Mouse (Mus musculus) midbrain, embryonic 11.5 days (tissue): ENCODE data around the gene Mrpl39. TPM values are rescaled to one million over a fixed set of nuclear protein-coding genes. Genes with fewer than 3 reads are reported as not detected.

Source experiments
- ATAC-seq: fragments of 200-750 bp; cut with Nextera tagmentation; 2 replicates; pipeline ENCODE4 v1.8.0; 2017; ENCODE audit warnings: moderate TSS enrichment, moderate library complexity; ENCODE audit not compliant: low FRiP score
- DNase-seq: peaks from one replicate; pipeline ENCODE4 v3.0.0; 2015; ENCODE audit warnings: low spot score; ENCODE audit errors: missing footprints
- H3K27ac ChIP-seq: fragments of 300-500 bp; sonication (generic); 2 replicates; pipeline ENCODE4 v1.5.1; 2014; ENCODE audit warnings: low read depth, low read length
- H3K27me3 ChIP-seq: fragments of 300-500 bp; sonication (generic); 2 replicates; pipeline ENCODE4 v1.6.1; 2014; ENCODE audit warnings: mild to moderate bottlenecking, low read length, moderate library complexity, mixed read lengths; ENCODE audit not compliant: control insufficient read depth, insufficient read depth
- H3K36me3 ChIP-seq: fragments of 300-500 bp; sonication (generic); 2 replicates; pipeline ENCODE4 v1.6.1; 2014; ENCODE audit warnings: mild to moderate bottlenecking, low read length, moderate library complexity, mixed read lengths; ENCODE audit not compliant: control insufficient read depth, insufficient read depth
- H3K4me1 ChIP-seq: fragments of 300-500 bp; sonication (generic); 2 replicates; pipeline ENCODE4 v1.6.1; 2014; ENCODE audit warnings: low read length; ENCODE audit not compliant: control insufficient read depth, insufficient read depth
- H3K4me2 ChIP-seq: fragments of 300-500 bp; sonication (generic); 2 replicates; pipeline ENCODE4 v1.6.1; 2014; ENCODE audit warnings: mild to moderate bottlenecking, moderate library complexity
- H3K4me3 ChIP-seq: fragments of 300-500 bp; sonication (generic); 2 replicates; pipeline ENCODE4 v1.5.1; 2014; ENCODE audit warnings: low read depth, low read length
- H3K9ac ChIP-seq: fragments of 300-500 bp; sonication (generic); 2 replicates; pipeline ENCODE4 v1.6.1; 2014; ENCODE audit warnings: low read length
- H3K9me3 ChIP-seq: fragments of 300-500 bp; sonication (generic); 2 replicates; pipeline ENCODE4 v1.6.1; 2016; ENCODE audit warnings: low read length; ENCODE audit not compliant: control insufficient read depth
- WGBS: fragments of 180-500 bp; shearing (Covaris S2); extraction: QIAGEN DNeasy Blood & Tissue Kit; methylation state at CpG from one replicate; pipeline ENCODE4 v1.1.7; 2014; 5-methylcytosine and 5-hydroxymethylcytosine counted together
- polyA plus RNA-seq: library from polyadenylated mRNA; unstranded; fragments of >200 nt; fragmentation: Nextera tagmentation; extraction: Ambion mirVana; gene quantifications from 2 replicates; pipeline ENCODE4 v1.2.1, GENCODE M21; 2014

Mrpl39 gene
- polyA plus RNA-seq, 1 experiment from 2014 or later, result 60.4 TPM

GRCm38 (mm10) chr16:84716724-84717617 is 18.6 kb downstream of the Mrpl39 start:
- Histone ChIP-seq H3K27ac (no peak overlapping the region), H3K27me3 (no peaks in the 10 kb centered on the region), H3K9me3 (no peaks in the 10 kb centered on the region), H3K36me3 (peaks cover 5% of the 10 kb centered on the region; the same call in 1 of the 2 replicates), H3K4me1 (no peaks in the 10 kb centered on the region), H3K4me2 (no peak overlapping the region), H3K9ac (no peak overlapping the region), H3K4me3 (no peak overlapping the region)
- ATAC-seq (no peak), DNase-seq (no peak)
- WGBS, result 92% methylated on average over 13 of the region's 13 CpGs

- Histone ChIP-seq H3K4me1 (no peaks in the 10 kb centered on the region), H3K4me3 (no peak overlapping the region), H3K27me3 (no peaks in the 10 kb centered on the region), H3K9ac (no peak overlapping the region), H3K4me2 (no peak overlapping the region), H3K27ac (no peak overlapping the region), H3K36me3 (no peaks in the 10 kb centered on the region; the same call in 1 of the 2 replicates), H3K9me3 (no peaks in the 10 kb centered on the region)
- WGBS, result 93% methylated on average over 7 of the region's 7 CpGs
- DNase-seq, result no peak
- ATAC-seq, result no peak
Measured at GRCm38 (mm10) chr16:84716197-84716596, 19.3 kb downstream of the Mrpl39 start.

GRCm38 (mm10) chr16:84714978-84715377 is 20.6 kb downstream of the Mrpl39 start:
- H3K9me3 ChIP-seq, result no peaks in the 10 kb centered on the region
- 95% methylated on average over 6 of the region's 6 CpGs for WGBS
- H3K27ac ChIP-seq, result no peak overlapping the region
- ATAC-seq, result no peak
- no peak overlapping the region for H3K4me2 ChIP-seq
- no peak overlapping the region for H3K9ac ChIP-seq
- no peaks in the 10 kb centered on the region for H3K27me3 ChIP-seq
- DNase-seq, result no peak
- no peaks in the 10 kb centered on the region for H3K36me3 ChIP-seq
- no peaks in the 10 kb centered on the region for H3K4me1 ChIP-seq
- no peak overlapping the region for H3K4me3 ChIP-seq

GRCm38 (mm10) chr16:84713926-84714325 is 21.6 kb downstream of the Mrpl39 start:
- H3K27ac ChIP-seq, result no peak overlapping the region
- H3K36me3 ChIP-seq, result no peaks in the 10 kb centered on the region
- H3K9me3 ChIP-seq, result no peaks in the 10 kb centered on the region
- no peak overlapping the region for H3K9ac ChIP-seq
- no peak overlapping the region for H3K4me2 ChIP-seq
- ATAC-seq (no peak), DNase-seq (peak; percentile 23)
- 92% methylated on average over 4 of the region's 4 CpGs for WGBS
- no peak overlapping the region for H3K4me3 ChIP-seq
- no peaks in the 10 kb centered on the region for H3K4me1 ChIP-seq
- no peaks in the 10 kb centered on the region for H3K27me3 ChIP-seq

- no peaks in the 10 kb centered on the region for H3K36me3 ChIP-seq
- no peak overlapping the region for H3K4me2 ChIP-seq
- no peaks in the 10 kb centered on the region for H3K27me3 ChIP-seq
- WGBS, result 89% methylated on average over 4 of the region's 4 CpGs
- H3K4me3 ChIP-seq, result no peak overlapping the region
- ATAC-seq (no peak), DNase-seq (no peak)
- H3K9me3 ChIP-seq, result no peaks in the 10 kb centered on the region
- H3K4me1 ChIP-seq, result no peaks in the 10 kb centered on the region
- H3K27ac ChIP-seq, result no peak overlapping the region
- H3K9ac ChIP-seq, result no peak overlapping the region
Measured at GRCm38 (mm10) chr16:84713156-84713555, 22.4 kb downstream of the Mrpl39 start.

- ATAC-seq, result no peak
Measured at GRCm38 (mm10) chr16:84708649-84709048, 26.9 kb downstream of the Mrpl39 start.

GRCm38 (mm10) chr16:84707802-84708201 is 27.7 kb downstream of the Mrpl39 start:
- Histone ChIP-seq H3K4me1 (no peaks in the 10 kb centered on the region; the same call in 1 of the 2 replicates), H3K4me2 (no peak overlapping the region), H3K9ac (no peak overlapping the region), H3K27ac (no peak overlapping the region), H3K9me3 (no peaks in the 10 kb centered on the region), H3K4me3 (no peak overlapping the region), H3K27me3 (peaks cover 3% of the 10 kb centered on the region), H3K36me3 (no peaks in the 10 kb centered on the region)
- ATAC-seq (no peak), DNase-seq (no peak)
- 76% methylated on average over 4 of the region's 4 CpGs for WGBS

More at GRCm38 (mm10) chr16:84708649-84709048, 26.9 kb downstream of the Mrpl39 start:
- WGBS, result 78% methylated on average over 2 of the region's 2 CpGs
- Histone ChIP-seq H3K4me1 (no peaks in the 10 kb centered on the region), H3K27me3 (peaks cover 2% of the 10 kb centered on the region; the same call in 1 of the 2 replicates), H3K4me2 (no peak overlapping the region), H3K27ac (no peak overlapping the region), H3K9me3 (no peaks in the 10 kb centered on the region), H3K4me3 (no peak overlapping the region), H3K36me3 (no peaks in the 10 kb centered on the region), H3K9ac (no peak overlapping the region)
- DNase-seq, result no peak

- Histone ChIP-seq H3K27me3 (peaks cover 5% of the 10 kb centered on the region), H3K27ac (no peak overlapping the region), H3K9me3 (no peaks in the 10 kb centered on the region), H3K4me3 (no peak overlapping the region), H3K9ac (no peak overlapping the region), H3K4me1 (no peaks in the 10 kb centered on the region; the same call in 1 of the 2 replicates), H3K36me3 (no peaks in the 10 kb centered on the region), H3K4me2 (no peak overlapping the region)
- DNase-seq (no peak), ATAC-seq (no peak)
- WGBS, result 83% methylated on average over 6 of the region's 6 CpGs
Measured at GRCm38 (mm10) chr16:84706571-84706970, 29.0 kb downstream of the Mrpl39 start.

- H3K27ac ChIP-seq, result no peak overlapping the region
Measured at GRCm38 (mm10) chr16:84705507-84705906, 30.0 kb downstream of the Mrpl39 start.

More at GRCm38 (mm10) chr16:84705507-84705906, 30.0 kb downstream of the Mrpl39 start:
- Histone ChIP-seq H3K4me1 (no peaks in the 10 kb centered on the region; the same call in 1 of the 2 replicates), H3K9ac (no peak overlapping the region), H3K4me3 (no peak overlapping the region), H3K36me3 (no peaks in the 10 kb centered on the region), H3K27me3 (peaks cover 5% of the 10 kb centered on the region), H3K4me2 (no peak overlapping the region), H3K9me3 (no peaks in the 10 kb centered on the region)
- ATAC-seq (no peak), DNase-seq (no peak)
- 84% methylated on average over 5 of the region's 5 CpGs for WGBS
